Mouse (Mus musculus) lung, embryonic 16.5 days (tissue): ENCODE measurements around the gene Smok3b. TPM values are rescaled to one million over a fixed set of nuclear protein-coding genes. Genes with fewer than 3 reads are reported as not detected.
"Not testable (repeated sequence)": the region's sequence is repeated elsewhere in the genome, so short reads cannot be mapped to it uniquely, and the experiment has no call there.

Experiments
- ATAC-seq: fragments of 200-750 bp; cut with Nextera tagmentation; 2 replicates; pipeline ENCODE4 v1.8.0; 2017; ENCODE audit warnings: low read depth, mild to moderate bottlenecking, moderate library complexity
- H3K27ac ChIP-seq: fragments of 300-500 bp; sonication (generic); 2 replicates; pipeline ENCODE4 v1.5.1; 2014; ENCODE audit warnings: mild to moderate bottlenecking, control low read depth, low read length
- H3K27me3 ChIP-seq: fragments of 300-500 bp; sonication (generic); 2 replicates; pipeline ENCODE4 v1.6.1; 2014; ENCODE audit warnings: low read depth, low read length, mixed read lengths; ENCODE audit not compliant: control insufficient read depth, insufficient read depth
- H3K36me3 ChIP-seq: fragments of 300-500 bp; sonication (generic); 2 replicates; pipeline ENCODE4 v1.6.1; 2014; ENCODE audit warnings: low read length; ENCODE audit not compliant: control insufficient read depth, insufficient read depth
- H3K4me1 ChIP-seq: fragments of 300-500 bp; sonication (generic); replicated peaks from 2 replicates; pipeline ENCODE4 v1.6.1; 2014; ENCODE audit warnings: low read length, mixed read lengths; ENCODE audit not compliant: control insufficient read depth, insufficient read depth
- H3K4me2 ChIP-seq: fragments of 300-500 bp; sonication (generic); 2 replicates; pipeline ENCODE4 v1.6.1; 2014; ENCODE audit warnings: low read depth, low read length, control low read depth
- H3K4me3 ChIP-seq: fragments of 300-500 bp; sonication (generic); 2 replicates; pipeline ENCODE4 v1.5.1; 2014; ENCODE audit warnings: mild to moderate bottlenecking, low read length, control low read depth
- H3K9ac ChIP-seq: fragments of 300-500 bp; sonication (generic); 2 replicates; pipeline ENCODE4 v1.6.1; 2014; ENCODE audit warnings: low read length, control low read depth
- H3K9me3 ChIP-seq: fragments of 300-500 bp; sonication (generic); 2 replicates; pipeline ENCODE4 v1.6.1; 2016; ENCODE audit warnings: low read length; ENCODE audit not compliant: control insufficient read depth
- WGBS: fragments of 180-500 bp; shearing (Covaris S2); extraction: QIAGEN DNeasy Blood & Tissue Kit; methylation state at CpG from one replicate; pipeline ENCODE4 v1.1.7; 2014; 5-methylcytosine and 5-hydroxymethylcytosine counted together
- polyA plus RNA-seq: library from polyadenylated mRNA; unstranded; fragments of >200 nt; fragmentation: Nextera tagmentation; extraction: Ambion mirVana; gene quantifications from 2 replicates; pipeline ENCODE4 v1.2.1, GENCODE M21; 2015

The Smok3b gene
- not detected in 2 replicates for polyA plus RNA-seq

DNA sequence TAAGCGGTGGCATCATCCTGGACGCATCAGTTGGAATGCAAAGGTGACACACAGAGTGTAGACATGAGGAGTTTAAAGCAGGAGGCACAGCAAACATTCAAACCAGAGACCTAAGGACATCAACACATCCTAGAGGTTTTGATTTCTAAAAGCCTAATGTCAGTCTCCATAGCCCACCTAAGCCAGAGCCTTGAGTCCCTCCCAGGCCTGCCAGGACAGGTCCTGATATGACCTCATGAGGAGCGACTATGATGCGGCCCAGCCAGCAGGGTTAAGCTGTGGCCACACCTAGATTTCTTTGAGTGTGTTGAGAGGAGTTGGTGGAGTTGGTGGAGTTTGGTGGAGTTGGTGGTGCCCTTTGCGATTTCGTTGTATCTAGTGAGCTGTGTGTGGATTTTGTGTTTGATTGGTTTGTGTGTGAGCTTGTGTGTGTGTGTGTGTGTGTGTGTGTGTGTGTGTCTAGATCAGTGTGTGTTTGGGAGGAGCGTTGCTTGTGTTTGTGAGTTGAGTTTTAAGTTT lies at the start of gene Smok3b, which contains the start of gene Smok3a:
Smok3b (plus strand) TSS at position 469 of the 519 bp plus-strand sequence.
Smok3a (plus strand) TSS at position 301 of the 519 bp plus-strand sequence.
- not testable (repeated sequence) for ATAC-seq, H3K36me3 ChIP-seq, H3K4me2 ChIP-seq, H3K27ac ChIP-seq, H3K27me3 ChIP-seq, H3K9ac ChIP-seq, H3K4me3 ChIP-seq, H3K9me3 ChIP-seq, H3K4me1 ChIP-seq
- 84% methylated on average over 3 of the region's 7 CpGs for WGBS

GRCm38 (mm10) chr5:137973161-137973560 lies 48.1 kb upstream of the Smok3b start:
- ATAC-seq = no peak
- no peaks in the 10 kb centered on the region for H3K4me1 ChIP-seq
- no peak overlapping the region for H3K4me3 ChIP-seq
- WGBS = 68% methylated on average over 2 of the region's 2 CpGs
- no peaks in the 10 kb centered on the region for H3K36me3 ChIP-seq
- no peak overlapping the region for H3K4me2 ChIP-seq
- no peaks in the 10 kb centered on the region for H3K27me3 ChIP-seq
- no peaks in the 10 kb centered on the region for H3K9me3 ChIP-seq
- no peak overlapping the region for H3K27ac ChIP-seq
- no peak overlapping the region for H3K9ac ChIP-seq

DNA sequence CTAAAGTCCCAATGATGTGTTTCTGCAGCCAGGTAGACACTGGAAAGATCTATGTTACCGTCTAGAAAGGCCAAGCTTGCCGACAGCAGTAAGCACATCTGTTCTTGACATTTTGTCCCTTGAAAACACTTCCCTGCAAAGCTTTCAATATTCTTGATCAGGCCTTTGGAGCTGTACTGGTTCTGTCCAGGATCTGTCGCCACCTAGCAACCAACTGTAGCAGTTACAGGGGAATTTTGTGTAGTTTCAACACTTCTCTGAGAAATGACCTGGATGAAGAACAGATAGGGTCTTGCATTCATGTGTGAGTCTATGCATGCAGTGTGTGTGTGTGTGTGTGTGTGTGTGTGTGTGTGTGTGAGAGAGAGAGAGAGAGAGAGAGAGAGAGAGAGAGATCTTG lies 47.5 kb upstream of the Smok3b start:
- Histone ChIP-seq H3K27me3 (no peaks in the 10 kb centered on the region), H3K4me1 (no peaks in the 10 kb centered on the region), H3K9ac (no peak overlapping the region), H3K9me3 (no peaks in the 10 kb centered on the region), H3K4me3 (no peak overlapping the region), H3K4me2 (no peak overlapping the region), H3K27ac (no peak overlapping the region), H3K36me3 (no peaks in the 10 kb centered on the region)
- 46% methylated on average over 3 of the region's 3 CpGs for WGBS
- ATAC-seq = no peak

DNA sequence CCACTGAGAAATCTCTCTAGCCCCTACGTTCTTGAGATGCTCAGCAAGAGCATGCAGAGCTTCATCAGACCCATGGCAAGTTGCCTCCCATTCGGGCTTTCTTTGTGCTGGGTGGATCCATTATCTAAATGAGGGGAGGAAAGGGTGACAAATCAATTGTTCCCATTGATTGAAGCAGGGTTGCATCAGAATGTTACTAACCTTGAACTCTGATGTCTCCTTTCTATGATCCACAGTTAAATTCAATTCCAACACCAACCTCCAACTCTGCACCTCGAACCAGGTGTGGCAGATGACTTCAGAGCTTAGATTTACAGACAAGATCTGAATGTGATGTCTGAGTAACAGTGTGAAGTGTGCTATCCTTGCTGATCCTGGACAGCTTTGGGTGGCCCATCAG lies 46.5 kb upstream of the Smok3b start:
- H3K4me1 ChIP-seq = no peaks in the 10 kb centered on the region
- no peak overlapping the region for H3K27ac ChIP-seq
- ATAC-seq = no peak
- 44% methylated on average over 3 of the region's 3 CpGs for WGBS
- no peaks in the 10 kb centered on the region for H3K36me3 ChIP-seq
- no peak overlapping the region for H3K9ac ChIP-seq
- H3K4me3 ChIP-seq = no peak overlapping the region
- no peak overlapping the region for H3K4me2 ChIP-seq
- no peaks in the 10 kb centered on the region for H3K27me3 ChIP-seq
- H3K9me3 ChIP-seq = no peaks in the 10 kb centered on the region

DNA sequence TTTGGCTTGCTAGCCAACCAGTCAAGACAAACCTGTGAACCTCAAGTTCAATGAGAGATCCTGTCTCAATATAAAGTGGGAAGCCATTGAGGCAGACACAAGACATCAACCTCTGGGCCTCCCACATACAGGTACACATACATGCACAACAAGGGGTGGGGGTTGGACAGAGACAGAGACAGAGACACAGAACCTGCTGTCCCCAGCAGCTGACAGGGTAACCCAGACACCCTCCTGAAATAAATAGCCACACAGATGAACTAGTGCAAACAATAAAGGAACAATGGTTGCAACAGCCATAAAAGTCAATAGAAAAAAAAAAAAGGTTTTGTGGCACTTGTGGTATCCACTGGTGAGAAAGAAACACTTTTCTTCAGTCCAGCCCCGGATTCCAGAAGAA lies 45.8 kb upstream of the Smok3b start:
- Histone ChIP-seq H3K9ac (no peak overlapping the region), H3K36me3 (no peaks in the 10 kb centered on the region), H3K27me3 (no peaks in the 10 kb centered on the region), H3K27ac (no peak overlapping the region), H3K4me1 (no peaks in the 10 kb centered on the region), H3K4me2 (no peak overlapping the region), H3K9me3 (no peaks in the 10 kb centered on the region), H3K4me3 (no peak overlapping the region)
- ATAC-seq = no peak
- 52% methylated on average over 1 of the region's 1 CpGs for WGBS

DNA sequence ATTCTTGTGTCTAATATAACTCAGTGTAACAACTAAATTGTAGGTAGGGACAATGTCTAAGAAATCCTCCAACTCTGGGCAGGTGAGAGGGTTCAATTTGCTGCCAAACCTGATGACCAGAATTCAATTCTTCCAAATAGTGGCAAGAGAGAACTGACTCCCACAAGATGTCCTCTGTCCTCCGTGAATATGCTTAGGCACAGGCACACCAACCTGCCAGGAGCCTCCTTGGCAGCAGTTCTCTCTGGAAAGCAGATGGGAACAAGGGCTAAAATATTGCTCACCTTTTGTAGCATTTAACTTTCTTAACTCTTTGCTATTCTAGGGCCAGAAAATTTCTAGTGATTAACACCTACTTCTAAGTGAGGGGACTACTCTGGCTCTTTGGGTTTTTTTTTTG lies 43.9 kb upstream of the Smok3b start:
- Histone ChIP-seq H3K36me3 (no peaks in the 10 kb centered on the region), H3K4me1 (no peaks in the 10 kb centered on the region), H3K27me3 (no peaks in the 10 kb centered on the region), H3K9me3 (no peaks in the 10 kb centered on the region), H3K4me3 (no peak overlapping the region), H3K9ac (no peak overlapping the region), H3K27ac (no peak overlapping the region), H3K4me2 (no peak overlapping the region)
- no peak for ATAC-seq
- 25% methylated on average over 1 of the region's 1 CpGs for WGBS

GRCm38 (mm10) chr5:137979081-137979480 lies 42.1 kb upstream of the Smok3b start:
- no peaks in the 10 kb centered on the region for H3K4me1 ChIP-seq
- ATAC-seq = no peak
- H3K27me3 ChIP-seq = no peaks in the 10 kb centered on the region
- H3K4me3 ChIP-seq = no peak overlapping the region
- 63% methylated on average over 2 of the region's 2 CpGs for WGBS
- H3K9ac ChIP-seq = no peak overlapping the region
- no peaks in the 10 kb centered on the region for H3K36me3 ChIP-seq
- H3K4me2 ChIP-seq = no peak overlapping the region
- no peak overlapping the region for H3K27ac ChIP-seq
- no peaks in the 10 kb centered on the region for H3K9me3 ChIP-seq

- no peaks in the 10 kb centered on the region for H3K36me3 ChIP-seq
- no peak within 1 kb of the TSS for H3K4me3 ChIP-seq
- no peaks in the 10 kb centered on the region for H3K4me1 ChIP-seq
- H3K27ac ChIP-seq = no peak within 1 kb of the TSS
- no peak for ATAC-seq
- no peak within 1 kb of the TSS for H3K4me2 ChIP-seq
- 43% methylated on average over 4 of the region's 4 CpGs for WGBS
- H3K9ac ChIP-seq = no peak within 1 kb of the TSS
- no peaks in the 10 kb centered on the region for H3K27me3 ChIP-seq
- no peaks in the 10 kb centered on the region for H3K9me3 ChIP-seq
Measured at GRCm38 (mm10) chr5:137981300-137981699, 39.9 kb upstream of the Smok3b start, which contains the start of gene Azgp1. Gene Azgp1 (plus strand): TSS chr5:137981520.

- Histone ChIP-seq H3K4me3 (no peak overlapping the region), H3K9ac (no peak overlapping the region), H3K27ac (no peak overlapping the region), H3K4me1 (no peaks in the 10 kb centered on the region), H3K36me3 (no peaks in the 10 kb centered on the region), H3K9me3 (no peaks in the 10 kb centered on the region), H3K4me2 (no peak overlapping the region), H3K27me3 (no peaks in the 10 kb centered on the region)
- no peak for ATAC-seq
- 75% methylated on average over 1 of the region's 1 CpGs for WGBS
Measured at GRCm38 (mm10) chr5:137986351-137986750, 34.9 kb upstream of the Smok3b start.

- no peak for ATAC-seq
- WGBS = 85% methylated on average over 5 of the region's 5 CpGs
- no peak overlapping the region for H3K9ac ChIP-seq
- no peaks in the 10 kb centered on the region for H3K4me1 ChIP-seq
- no peaks in the 10 kb centered on the region for H3K27me3 ChIP-seq
- no peak overlapping the region for H3K27ac ChIP-seq
- H3K36me3 ChIP-seq = no peaks in the 10 kb centered on the region
- no peaks in the 10 kb centered on the region for H3K9me3 ChIP-seq
- H3K4me3 ChIP-seq = no peak overlapping the region
- H3K4me2 ChIP-seq = no peak overlapping the region
Measured at GRCm38 (mm10) chr5:138009437-138009836, 11.8 kb upstream of the Smok3b start.
